Mouse (Mus musculus) ES-CJ7 (cell line): ENCODE results near the gene Ppp1r14c.
"Not testable (repeated sequence)": the region's sequence is repeated elsewhere in the genome, so short reads cannot be mapped to it uniquely, and the experiment has no call there.

ENCODE experiments used
- DNase-seq: peaks from one replicate; pipeline ENCODE4 v3.0.0; 2011; ENCODE audit warnings: low read depth, low spot score

Ppp1r14c gene

DNA sequence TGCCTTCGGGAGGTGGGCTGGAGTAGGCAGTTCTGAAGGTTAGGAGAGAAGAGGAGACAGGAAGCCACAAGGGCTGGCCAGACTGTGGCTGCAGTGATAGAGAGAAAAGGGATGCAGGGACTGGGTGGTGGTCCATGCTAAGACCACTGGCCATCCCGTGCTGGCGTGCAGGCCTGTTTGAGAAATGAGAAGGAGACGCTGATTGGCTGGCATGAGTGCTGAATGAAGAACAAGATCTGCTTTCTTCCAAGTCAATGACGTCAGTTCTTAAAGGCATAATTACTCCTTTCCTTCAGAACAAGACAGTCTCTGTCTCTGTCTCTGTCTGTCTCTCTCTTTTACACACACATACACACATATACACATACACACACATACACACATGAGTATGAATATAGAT, 36.4 kb downstream of the Ppp1r14c start:
- DNase-seq, result no peak

DNA sequence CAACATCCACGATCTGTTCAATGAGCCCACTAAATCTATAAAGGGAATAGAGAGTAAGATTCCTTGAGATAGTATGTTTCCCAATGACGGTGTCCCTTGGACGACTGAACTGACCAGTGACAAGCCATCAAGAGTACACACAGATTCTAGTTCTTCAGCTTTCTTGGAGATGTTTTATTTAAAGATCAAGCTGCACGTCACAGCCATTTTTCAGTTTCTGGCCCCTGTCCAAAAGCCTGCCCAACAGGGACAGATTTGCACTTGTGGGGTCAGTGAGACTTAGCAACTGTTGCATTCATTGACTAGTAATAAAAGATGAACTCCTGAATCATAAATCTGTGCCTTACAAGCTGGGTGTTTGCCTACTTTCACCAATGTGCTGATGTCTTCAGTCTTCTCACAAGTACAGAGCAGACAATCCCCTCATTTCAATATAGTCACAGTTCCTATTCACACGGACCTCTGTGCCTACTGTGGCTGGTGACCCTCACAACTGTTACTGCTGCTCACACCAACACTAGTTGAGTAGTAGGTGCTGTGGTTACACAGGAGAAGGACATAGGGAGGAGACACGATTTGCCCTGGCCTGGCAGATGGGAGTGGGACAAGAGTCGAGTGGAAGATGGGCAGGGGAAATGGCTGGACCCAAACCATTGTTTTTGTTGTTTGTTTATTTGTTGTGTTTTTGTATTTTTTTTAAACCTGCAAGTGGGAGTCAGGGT, 37.7 kb downstream of the Ppp1r14c start:
- DNase-seq, result no peak

DNA sequence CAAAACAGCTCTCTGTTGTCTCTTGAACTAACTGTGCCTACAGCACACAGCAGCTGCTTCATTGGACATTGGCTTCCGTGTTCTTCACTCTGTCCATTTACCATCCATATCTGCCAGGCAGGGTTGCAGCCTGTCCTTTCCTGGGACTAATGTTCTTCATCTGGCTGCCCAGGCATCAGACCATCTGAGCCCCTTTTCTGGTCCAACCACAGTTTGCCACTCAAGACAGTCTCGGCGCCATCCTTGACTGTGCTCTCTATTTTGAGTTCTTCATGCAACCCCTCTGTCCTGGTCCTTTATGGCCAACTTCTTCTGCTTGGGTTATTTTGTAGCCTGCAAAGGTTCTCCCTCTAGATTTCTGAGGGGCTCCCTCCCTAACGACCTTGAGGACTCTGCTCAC, 38.5 kb downstream of the Ppp1r14c start:
- DNase-seq, result no peak

DNA sequence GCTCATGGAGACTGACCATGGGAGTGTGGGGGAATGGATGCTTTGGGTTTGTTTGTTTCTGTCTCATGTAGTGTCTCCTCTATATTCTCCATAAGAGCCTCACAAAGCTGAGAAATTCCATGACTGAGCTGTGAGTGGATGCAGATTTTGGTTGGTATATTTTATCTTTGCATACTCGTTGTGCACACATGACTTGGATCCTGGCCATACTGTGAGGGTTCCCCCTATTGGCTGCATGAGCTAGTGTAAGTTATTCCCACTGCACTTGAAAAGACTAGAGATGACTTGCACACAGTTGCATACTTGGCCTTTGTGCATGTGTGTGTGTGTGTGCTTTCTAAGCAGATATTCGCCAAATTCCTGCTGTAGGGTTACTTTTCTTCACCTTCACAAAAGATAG, 40.4 kb downstream of the Ppp1r14c start:
- DNase-seq, result no peak

DNA sequence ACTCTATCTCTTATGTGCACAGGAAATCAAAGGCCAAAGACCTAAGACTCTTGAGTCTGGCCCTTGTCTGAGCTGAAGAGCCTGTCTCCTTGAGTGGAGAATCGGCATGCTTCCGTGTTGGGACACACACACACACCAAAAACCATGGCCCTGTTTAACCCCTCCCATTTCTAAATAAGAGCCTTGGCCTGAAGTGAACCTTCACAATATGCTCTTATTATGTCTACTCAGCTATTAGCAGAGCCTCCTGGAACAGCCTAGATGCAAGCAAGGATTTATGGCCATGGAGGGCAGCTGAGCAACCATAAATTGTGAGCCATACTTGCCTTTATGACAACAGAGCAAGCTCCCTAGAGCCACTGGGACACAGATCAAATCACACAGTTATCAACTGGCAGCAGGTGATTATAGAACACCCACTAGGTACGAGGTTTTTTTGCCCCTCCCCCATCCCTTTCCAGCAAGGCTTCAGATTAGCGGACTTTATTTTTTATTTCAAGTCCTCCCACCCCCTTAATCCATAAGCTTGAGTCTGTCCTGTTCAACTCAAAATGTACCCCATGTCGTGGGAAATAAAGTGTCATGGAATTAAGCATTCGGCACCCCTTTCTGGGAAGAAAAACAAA, 42.3 kb downstream of the Ppp1r14c start:
- no peak for DNase-seq

DNA sequence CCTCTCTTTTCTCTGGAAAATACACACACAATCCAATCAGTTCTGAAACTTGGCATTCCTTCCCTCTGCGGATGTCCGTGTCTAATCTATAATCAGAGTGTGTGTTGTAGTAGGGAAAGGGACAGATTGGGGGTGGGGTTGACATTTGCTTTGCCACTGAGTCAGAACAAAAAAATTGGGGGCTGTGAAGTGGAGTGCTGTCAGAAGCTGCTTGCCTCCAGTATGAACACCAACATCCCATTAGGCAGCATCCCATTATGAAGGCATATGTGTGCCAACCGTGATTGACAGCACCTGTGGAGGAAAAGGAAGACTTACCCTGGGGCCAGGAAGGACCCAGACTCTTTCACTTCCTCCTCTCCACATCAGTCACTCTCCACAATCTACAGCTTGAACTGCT, 42.8 kb downstream of the Ppp1r14c start:
- no peak for DNase-seq

DNA sequence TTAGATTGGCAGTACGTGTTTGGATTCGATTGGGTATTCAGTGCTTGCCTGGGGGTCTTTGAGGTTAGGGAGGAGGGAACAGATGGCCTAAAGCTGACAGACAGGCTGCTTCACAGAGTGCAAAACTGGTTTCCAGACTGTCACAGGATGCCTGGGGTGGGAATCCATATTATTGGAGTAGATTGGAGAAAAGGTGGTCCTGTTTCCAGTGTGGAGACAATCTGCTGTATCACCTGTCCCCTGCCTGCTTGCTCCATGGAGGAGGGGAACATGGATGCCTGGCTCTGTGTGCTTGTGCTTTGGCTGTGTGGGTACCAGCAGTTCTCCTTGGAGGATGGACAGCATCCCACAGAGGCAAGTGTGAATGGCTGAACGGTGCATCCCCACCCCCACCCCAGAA, 45.4 kb downstream of the Ppp1r14c start:
- no peak for DNase-seq

DNA sequence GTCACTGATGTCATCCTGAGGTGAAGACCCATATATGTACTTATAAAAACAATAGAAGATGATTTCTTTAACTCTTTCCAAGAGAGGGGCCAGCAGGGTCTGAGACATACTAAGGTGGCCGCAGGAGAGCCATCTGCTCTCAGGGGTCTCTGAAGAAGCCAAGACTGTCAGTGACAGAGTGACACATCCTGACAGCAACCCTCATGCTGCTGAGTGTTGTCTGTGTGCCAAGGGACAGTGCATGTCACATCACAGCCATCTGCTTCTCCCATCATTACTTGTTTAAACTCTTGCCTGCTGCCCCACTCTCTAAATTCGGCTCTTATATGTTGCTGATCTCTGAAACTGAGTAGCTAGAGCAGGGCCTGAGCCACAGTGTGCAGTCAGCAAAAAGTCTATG, 45.8 kb downstream of the Ppp1r14c start:
- DNase-seq, result no peak

DNA sequence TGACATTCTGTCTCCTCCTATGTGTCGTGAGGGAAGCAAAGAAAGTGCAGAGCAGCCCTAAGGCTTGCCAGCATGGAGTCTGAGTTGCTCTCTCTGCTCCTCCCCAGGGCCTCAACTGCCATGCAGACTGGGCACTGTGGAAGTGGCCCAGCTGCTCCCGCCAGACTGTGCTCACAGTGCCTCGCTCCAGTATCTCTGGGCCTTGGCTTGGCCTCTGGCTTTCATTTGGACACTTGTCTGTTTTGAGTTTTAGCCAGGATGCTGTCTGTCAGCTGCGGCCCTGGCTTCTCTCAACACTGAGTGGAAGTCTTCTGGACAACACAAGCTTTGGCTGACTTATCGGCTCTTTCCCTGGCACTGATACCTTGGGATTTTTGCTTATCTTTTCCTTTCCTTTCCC, 49.0 kb downstream of the Ppp1r14c start:
- no peak for DNase-seq

DNA sequence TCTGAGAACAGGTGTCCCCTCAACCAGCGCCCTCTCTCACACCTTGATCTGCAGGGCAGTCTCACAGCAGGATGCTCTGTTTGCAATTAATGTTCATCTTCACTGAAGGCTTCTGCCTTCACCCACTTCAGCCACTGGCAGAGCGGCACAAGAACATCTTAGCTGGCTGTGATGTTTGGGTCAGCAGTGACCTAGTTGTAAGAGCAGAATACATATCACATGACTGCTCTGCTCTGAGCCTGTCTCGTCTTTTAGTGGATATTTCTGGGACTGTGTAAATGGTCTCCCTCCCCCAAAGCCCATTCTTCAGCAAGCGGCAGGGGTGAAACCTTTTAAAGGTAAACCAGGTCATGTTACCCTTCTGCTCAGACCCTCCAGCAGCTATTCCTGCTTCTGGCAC, 50.7 kb downstream of the Ppp1r14c start:
- no peak for DNase-seq

DNA sequence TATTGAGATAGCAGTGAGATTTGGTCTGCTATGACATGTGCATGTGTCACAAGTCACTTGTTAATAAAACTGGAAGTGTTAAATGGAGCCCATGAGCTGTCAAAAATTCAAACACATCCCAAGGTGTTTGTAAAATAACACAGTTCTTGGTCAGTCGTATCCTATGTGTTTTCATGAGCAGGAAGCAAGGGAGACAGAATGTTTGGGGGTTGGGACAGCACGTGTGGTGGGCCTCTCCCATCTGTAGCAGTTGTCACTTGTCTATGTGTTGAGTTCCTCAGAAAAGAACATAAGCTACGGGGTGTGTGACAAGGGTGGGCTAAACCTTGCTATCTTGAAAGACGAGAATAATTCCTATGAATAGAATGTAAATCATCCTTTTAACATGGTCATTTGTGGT, 51.6 kb downstream of the Ppp1r14c start:
- no peak for DNase-seq

DNA sequence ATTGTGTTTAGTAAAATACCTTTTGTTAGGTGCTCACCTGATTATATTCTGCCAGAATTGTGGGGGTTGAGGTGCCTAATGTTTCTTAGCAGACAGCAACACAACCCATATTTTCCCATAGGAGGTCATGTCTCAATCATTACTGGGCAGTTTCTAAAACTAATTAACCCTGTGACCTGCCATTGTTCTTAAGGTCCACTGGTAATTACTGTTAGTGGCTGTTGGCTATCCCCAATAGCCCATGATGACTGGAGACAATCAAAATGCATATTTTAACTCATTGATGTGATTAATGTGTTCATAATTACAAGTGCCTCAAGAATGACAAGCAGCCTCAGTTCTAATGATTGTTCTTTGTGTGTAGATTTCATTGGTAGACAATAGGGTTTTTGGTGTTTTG, 58.2 kb downstream of the Ppp1r14c start:
- no peak for DNase-seq

DNA sequence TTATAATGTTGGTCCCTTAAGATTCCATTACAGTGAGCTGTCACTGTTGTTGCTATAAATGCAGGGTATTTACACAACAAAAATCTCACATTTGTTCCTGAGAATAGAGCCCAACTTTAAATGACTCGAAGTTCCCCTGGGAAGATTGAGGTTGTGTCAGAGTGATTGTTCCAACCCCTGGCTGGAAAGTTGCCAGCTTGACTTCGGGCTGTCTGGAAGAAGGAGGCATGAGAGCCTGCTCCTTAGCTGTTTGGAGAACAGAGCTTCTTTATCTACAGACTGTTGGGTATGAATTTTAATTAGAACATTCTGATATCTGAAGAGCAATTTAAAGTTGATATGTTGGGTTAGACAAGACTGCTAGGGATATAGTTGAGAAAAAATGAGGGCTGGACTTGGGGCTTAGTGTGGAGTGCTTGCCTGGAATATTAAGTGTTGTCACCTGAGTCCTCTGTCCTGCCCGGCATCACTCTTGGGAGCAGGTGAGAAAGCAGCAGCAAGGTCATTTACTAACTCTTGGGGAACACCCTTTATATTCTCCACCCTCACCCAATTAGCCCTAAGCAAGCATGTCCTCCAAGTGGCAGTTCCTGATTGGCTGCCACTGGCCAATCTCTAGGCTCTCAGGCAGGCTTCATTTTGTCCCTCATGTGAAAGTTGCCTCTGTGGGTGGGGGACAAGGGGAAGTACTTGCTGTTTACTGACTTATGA, 62.0 kb downstream of the Ppp1r14c start:
- DNase-seq, result no peak

DNA sequence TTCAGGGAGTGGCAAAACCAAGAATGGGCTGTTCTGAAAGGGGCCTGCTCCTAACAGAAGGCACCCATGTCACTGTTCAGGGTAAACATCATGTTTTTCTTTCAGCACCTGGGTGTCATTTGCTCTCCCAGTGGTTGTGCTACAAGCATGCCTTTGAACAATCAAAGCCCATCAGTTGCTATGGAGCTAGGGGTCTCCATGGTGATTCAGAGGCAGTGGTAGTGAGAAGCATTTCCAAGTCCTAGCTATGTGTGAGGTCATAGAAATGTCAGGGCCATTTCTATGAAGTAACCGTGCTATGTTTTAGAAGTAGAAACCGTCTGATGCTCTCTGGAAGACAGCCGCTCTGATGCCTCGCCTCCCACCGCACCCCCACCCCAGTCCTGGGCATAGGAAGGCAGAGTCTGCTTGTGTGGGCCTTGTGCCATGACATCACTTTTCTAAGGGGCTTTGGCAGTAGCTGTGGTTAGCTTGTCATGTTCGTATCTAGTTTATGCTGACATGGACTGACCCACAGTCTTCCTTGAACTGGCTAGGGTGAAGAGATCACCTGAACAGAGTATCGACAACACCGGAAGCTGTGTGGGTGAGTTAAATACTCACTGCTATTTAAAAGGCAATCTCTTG, 69.1 kb downstream of the Ppp1r14c start:
- no peak for DNase-seq

DNA sequence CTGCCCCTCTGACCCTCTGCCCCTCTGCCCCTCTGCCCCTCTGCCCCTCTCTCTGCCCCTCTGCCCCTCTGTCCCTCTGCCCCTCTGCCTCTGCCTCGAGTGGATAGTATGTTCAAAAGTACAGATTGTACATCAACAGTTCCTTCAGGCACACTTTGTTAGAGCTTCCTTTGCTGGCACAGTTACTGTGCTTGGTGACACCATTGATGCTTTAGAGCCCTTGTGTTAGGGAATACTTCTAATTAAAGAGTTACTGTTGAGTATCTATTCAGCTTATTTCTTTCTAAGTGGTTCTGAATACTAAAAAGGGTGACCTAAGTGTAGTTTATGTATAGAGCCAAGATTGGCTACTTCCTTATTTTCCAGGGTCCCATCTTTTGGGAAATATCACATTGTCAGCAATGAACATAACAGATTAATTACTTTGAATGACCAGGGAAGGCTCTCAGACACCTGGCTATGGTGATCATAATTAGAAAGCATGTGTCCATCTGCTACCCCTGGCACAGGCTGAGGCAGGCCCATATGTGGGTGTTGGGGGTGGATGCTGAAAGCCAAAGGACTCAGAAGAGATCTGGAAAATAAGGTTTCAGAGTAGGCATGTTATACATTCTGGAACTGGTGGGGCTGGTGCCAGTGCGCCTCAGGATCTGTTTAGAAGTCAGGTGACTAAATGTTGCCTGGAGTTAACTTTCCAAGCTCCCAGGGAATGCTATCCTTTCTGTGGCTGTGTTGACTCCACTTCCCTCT, 75.0 kb downstream of the Ppp1r14c start:
- DNase-seq, result no peak

DNA sequence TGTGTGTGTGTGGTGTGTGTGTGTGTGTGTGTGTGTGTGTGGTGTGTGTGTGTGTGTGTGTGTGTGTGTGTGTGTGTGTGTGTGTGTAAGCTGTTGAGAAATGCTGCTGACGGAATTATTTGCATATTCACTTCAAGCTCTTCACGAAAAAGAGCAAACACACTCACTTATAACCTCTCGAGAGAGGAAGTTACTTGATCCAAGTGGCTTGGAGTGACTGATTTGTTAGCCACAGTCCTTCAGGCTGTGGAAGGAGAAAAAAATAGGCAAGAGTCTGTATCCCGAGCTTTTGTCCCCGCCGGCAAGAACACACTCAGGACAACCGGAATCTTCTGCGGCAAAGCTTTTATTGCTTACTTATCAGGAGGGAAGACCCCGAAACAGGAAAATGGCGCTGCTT, 80.9 kb downstream of the Ppp1r14c start:
- DNase-seq, result not testable (repeated sequence)

DNA sequence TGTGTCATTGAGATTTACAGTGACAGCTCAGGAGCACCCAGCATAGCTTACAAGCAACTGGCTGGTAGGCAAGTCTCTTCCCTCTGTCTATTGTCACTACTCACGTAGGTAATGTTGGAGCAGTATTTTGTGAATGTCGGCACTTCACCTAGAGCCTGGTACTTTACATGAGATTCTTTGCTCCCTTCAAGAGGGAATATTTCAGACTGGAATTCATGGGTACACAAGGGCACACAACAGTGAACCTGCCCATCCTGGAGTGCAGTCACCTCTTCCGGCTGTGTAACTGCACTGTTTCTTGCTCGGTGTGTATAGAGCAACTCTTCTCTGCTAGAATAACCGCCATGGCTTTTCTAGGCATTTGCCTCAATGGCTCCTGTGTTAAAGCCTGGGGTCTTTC, 82.8 kb downstream of the Ppp1r14c start:
- no peak for DNase-seq

DNA sequence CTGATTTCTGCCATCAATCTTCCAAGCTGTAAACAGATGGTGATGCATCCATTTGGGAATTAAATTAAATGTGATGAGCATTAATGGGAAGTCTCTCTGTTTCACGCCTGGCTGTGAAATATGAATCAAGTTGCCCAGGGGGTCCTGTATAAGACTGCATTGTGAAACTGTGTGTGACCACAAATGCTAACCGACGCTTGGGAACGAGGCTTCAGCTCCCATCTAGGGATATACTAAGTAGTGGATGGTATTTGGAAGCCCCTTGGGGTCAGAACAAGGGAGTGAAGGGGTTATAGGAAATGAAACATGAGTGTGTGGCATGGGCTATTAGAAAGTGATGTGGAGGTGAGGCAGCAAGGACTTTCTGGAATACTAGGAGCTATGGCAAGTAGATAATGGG, 86.1 kb downstream of the Ppp1r14c start:
- DNase-seq, result no peak

DNA sequence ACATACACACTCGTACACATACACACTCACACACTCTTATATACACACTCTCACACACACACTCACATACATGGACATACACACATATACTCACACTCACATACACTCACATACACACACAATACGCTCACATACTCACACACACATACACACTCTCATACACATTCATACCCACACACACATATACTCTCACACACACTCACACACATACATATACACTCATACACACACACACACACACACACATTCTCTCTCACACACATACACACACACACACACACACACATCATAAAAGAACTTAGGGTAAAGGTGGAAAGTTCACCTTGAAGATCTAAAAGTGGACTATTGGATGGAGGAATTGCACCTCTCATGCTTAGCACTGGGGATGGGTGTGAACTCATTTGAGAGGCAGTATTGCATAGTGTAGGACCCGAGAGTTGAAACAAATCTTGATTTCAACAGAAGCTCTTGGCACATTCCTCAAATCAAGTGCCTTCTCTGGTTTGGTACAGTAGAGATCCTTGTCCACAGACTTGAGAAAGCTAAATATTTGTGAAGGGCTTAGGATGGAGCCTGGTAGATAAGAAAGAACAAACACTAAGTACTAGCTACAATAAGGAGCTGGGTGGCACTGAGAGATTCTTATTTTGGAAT, 87.1 kb downstream of the Ppp1r14c start:
- no peak for DNase-seq

DNA sequence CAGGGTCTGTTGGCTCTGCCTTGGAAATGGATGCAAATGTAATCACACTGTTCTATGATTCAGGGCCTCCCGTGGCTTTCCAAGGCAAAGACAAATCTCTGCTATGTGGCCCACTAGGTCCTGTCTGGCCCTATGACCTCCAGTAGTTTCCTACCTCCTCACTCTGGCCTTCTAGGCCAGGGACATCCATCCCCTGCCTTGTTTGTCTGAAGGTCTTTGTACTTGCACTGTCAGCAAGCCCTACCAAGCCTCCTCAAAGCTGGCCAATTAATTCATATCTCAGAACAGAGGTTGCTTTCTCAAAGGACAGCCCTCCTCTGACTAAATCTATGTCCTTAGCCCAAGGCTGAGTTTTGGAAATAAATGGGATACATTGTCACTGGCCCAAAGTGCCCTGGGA, 92.8 kb downstream of the Ppp1r14c start:
- no peak for DNase-seq

DNA sequence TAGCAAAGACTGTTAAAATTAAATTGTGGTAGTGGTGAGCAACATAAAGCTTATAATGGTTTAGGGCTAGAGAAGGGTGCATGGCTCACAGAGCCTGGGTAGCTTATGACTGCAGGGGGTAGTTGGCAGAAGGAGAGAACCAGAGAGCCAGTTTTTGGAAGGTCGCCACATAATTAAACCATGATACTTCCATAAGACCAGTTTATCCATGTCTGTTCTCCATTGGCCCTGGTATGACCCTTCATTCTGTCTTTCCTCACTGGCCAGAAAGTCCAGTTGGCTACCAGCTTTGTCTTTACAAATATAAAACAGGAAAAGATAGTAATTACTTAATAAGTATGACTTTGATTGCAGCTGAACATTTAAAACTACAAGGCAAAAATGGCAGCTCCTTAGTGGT, 95.0 kb downstream of the Ppp1r14c start:
- no peak for DNase-seq
